Mouse (Mus musculus): ENCODE results near the gene Eln.

The Eln gene

GRCm38 (mm10) chr5:134683813-134684212 is 63.3 kb downstream of the Eln start:
- no peak for DNase-seq

- DNase-seq, result peak; percentile 95
These were observed 66.9 kb downstream of the Eln start for GRCm38 (mm10) chr5:134680238-134680637.

DNA sequence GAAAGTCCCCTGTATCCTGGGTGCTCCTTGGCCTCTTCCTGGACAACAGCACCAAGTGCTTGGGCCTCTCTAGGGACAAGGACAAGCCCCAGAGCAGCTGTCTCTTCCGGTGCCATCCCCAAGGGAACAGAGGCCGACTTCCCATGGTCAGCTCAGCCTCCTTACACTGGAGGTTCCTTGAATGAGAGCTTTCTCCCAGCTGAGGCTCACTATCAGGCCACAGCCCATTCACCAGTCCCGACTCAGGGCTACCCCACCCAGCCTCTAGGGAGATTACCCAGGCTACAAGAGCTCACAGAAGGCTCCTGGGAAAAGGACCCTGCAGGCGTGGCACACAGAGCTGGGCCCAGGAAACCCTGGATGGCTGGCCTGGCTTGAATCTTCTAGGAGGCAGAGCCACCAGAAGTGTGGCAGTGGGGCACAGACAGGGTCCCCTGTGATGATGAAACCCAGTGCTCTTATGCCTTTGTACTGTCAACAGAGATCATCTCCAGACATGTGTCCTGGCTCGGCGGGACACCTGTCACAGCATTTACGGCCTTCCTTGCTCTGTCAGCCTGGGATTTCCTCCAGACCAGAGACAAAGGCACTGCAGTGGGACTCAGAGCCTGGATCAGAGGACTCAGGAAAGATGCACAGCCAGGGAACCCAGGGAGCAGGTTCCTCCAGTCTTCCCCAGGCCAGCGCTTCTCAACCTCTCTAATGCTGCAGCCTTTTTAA is 68.1 kb downstream of the Eln start:
- DNase-seq, result peak; percentile 98

GRCm38 (mm10) chr5:134678031-134678430 is 69.1 kb downstream of the Eln start:
- DNase-seq, result peak; percentile 99

GRCm38 (mm10) chr5:134677491-134677890 is 69.6 kb downstream of the Eln start:
- DNase-seq, result peak; percentile 95

DNA sequence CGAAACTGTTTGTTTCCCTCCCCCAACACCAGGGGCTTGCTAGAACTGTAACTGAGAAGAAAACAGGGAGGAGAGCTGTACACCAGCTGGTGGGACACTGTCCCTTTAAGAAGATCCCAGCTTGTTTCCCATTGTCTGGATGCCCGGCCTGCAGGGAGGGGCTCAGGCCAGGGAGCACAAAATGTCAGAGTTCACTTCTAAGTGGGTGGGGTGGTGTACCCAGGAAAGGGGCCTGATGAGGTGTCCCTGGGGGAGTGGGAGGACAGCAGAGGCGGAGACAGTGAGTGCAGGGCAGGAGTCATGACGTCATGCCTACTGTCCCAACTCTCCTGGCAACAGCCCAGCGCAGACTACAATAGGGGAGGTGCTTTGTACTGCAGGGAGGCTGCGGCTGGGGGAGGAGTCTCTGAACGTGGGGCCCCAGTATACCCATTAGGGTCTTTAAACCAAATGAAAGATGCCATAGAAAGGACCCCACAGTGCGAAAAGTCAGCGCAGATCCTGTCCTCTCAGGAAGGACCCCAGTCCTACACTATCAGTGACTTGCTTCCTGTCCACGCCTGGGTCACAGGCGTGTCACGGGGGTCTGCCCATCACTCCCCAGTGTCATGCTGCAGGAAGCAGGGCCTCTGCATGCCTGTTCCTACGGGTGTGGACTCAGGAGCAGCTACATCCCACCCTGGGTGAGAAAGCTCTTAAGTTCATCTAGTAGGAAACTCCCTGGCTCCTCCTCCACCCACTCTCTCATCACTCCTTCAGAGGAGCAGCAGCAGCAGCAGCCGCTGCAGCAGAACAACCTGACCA is 71.0 kb downstream of the Eln start:
- peak; percentile 99 for DNase-seq

DNA sequence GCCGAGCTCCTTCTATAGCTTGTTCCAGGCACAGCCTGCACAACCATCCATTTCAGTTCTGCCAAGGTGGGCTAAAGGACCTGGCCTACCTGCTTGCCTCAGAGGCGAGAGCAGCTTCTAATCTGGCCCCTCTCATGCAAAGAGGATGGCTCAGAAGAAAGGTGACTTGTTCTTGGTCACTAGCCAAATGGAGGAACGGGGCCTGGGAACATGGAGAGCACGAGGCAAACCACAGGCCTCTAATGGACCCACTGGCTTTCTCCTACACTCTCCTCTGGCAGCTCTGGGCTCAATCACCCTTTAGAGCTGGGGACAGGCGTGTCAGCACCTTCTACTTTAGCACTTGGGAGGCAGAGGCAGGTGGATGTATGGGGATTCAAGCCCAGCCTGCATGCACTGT is 72.1 kb downstream of the Eln start:
- DNase-seq, result peak; percentile 88

DNA sequence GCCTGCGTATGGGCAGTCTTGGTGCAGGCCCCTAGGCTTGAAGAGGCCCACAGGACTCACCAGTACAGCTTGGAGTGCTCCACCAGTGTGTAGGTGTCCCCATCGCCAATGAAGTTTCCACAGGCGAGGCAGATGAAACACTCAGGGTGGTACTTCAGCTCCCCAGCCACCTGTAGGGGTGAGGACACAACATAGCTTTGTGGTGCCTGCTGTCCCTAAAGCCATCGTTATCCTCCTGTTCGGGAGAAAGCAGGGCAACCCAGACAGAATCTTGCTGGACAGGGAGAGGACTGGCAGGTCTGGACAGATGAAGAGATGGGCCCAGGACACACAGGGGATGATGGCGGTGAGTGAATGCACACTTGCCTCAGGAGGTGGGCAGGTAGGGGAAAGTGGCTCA is 74.5 kb downstream of the Eln start:
- DNase-seq, result peak; percentile 91

DNA sequence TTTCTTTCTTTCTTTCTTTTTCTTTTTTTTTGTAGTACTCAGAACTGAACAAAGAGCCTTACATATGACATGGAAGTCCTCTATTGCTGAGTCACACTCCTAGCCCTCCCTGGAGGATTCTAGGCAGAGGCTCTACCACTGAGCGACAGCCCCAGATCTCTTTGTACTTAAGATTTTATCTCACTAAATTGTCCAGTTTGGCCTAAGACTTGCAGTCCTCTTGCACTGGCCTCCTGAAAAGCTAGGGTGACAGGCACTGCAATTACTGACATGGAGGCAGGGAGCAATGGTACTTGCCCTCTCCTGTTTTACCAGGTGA is 75.0 kb downstream of the Eln start:
- peak; percentile 83 for DNase-seq

DNA sequence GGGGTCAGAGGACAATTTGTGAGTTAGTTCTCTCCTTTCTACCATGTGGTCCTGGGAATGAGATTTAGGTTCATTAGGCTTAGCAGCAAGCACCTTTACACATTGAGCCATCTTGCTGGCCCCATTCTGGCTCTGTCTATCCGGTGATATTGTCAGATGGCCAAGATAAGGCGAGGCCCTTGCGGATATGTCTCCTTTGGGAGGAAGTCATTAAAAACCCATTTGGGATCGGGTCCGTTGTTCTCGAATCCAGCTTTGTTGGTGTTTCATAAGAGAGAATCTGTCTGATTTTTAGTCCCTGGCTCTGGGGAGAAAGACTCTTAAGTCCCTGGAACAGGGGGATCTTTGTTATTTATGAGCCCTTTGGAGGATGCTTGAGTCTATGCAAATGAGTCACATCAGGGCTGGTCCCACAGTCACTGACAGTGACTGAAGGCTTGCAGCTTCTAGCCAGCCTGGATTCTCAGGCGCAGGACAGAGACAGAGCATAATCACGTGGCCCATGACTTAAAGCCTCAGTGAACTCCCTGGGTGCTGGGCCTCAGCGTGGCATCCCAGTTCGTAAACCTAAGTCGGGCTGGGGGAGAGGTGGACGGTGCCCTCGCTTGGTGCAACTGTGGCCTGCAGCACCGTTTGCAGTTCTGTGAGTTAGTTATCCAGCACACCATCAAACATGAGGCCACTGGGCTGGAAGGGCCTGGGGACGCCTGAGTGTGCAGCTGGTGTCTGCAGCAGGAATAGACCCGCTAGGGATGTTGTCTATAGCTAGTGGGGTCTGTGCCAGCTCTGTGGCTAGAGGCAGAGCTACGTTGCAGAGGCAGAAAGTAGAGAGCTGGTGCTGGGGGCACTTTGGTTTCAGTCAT is 75.6 kb downstream of the Eln start:
- DNase-seq, result peak; percentile 95

- DNase-seq, result peak; percentile 88
These were observed 78.0 kb downstream of the Eln start for GRCm38 (mm10) chr5:134669001-134669708.

DNA sequence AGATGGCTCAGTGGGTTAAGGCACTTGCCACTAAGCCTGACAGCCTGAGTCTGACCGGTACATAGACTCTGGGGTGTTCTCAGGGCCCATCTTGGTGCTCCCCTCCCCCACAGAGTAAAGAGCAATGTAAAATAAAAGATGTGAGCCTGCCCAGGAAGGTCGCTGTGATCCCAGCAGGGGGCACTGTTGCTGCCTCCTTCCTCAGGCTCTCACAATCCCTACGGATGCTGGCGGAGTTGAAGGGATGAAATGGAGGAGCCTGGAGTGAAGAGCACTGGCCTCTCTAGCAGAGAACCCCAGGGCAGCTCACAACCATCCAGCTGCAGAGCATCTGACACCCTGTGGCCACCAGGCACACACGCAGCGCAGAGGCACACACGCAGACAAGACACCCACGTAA is 78.6 kb downstream of the Eln start:
- no peak for DNase-seq

DNA sequence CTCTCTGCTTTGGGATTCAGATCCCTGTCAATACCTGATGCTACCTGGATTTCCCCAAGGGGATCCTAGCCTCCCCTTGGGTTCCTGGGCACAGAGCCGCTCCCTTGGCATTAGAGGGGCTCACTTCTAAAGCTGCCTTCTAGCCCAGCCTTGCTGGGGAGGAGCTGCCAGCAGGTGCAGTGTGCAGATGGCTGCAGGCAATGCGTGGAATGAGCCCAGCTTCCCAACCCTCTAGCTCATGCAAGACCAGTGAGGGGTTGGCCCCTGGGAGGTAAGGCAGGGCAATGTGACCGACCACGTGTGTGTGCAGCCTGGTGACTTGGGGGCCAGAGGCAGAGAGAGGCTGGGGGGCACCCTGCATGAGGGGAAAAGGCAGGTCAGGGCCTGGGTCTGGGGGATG is 90.4 kb downstream of the Eln start:
- no peak for DNase-seq

Measured in heart, adult 11 months (tissue).